ENCODE assay signal across 8 mouse cellular contexts in the genomic region with DNA sequence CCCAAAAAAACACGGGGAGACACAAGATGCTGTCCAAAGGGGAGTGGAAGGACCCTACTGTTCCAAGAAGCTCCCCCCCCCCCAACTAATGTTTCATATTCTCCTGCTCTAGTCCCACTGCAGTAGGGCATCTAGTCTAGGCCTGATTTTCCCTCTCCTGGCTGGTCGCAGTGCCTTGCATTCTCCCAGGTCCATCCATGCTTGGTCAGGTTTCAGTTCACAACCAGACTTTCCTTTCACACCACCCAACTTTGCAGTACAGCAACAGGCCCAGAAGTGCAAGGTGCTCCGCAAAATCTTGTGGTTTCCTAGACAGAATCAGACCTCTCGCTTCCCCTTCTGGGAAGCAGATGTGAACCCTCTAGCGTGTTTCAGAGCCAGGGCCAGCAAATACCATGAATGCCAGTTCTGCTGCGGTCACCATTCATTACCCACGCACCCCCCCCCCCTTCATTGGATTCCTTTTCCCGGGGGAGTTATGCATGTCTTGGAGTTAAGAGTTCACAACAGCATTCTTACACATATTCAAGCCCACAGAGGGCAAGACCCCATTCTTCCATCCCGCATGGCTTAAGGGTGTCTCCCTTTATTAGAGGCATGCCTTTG. TPM values are rescaled to one million over a fixed set of nuclear protein-coding genes. Genes with fewer than 3 reads are reported as not detected.
DNase-seq lines count a peak whose midpoint lies in the region; ATAC-seq and TF ChIP-seq lines count a peak whose summit lies in the region.

No protein-coding gene starts in this region.

- no peak for TF ChIP-seq POLR2A in limb, embryonic 14.5 days (IDR thresholded peaks at IDR 0.05; ENCODE audit: borderline replicate concordance, extremely low read depth, insufficient read depth, insufficient read length)

- H3K9ac ChIP-seq in kidney, embryonic 14.5 days (ENCODE audit: low read depth, low read length): peak overlapping the region; percentile 72; the same call in 1 of the 2 replicates
- H3K9ac ChIP-seq in embryonic facial prominence, embryonic 15.5 days: 0 out of 2 replicates have a peak overlapping the region, but pooled peaks have one; percentile 60
- H3K9ac ChIP-seq in limb, embryonic 14.5 days (ENCODE audit: low read depth, low read length, severe bottlenecking): no peak overlapping the region
- peak overlapping the region; percentile 77; the same call in 1 of the 2 replicates for H3K9ac ChIP-seq in neural tube, embryonic 13.5 days

- no peaks in the 10 kb centered on the region for H3K36me3 ChIP-seq in kidney, embryonic 14.5 days (ENCODE audit: control insufficient read depth, insufficient read depth, low read length)
- H3K36me3 ChIP-seq in embryonic facial prominence, embryonic 15.5 days: no peaks in the 10 kb centered on the region
- H3K36me3 ChIP-seq in limb, embryonic 14.5 days (ENCODE audit: control insufficient read depth, insufficient read depth, low read length): no peaks in the 10 kb centered on the region
- no peaks in the 10 kb centered on the region for H3K36me3 ChIP-seq in neural tube, embryonic 13.5 days

- peaks cover 8% of the 10 kb centered on the region for H3K4me1 ChIP-seq in kidney, embryonic 14.5 days (ENCODE audit: control insufficient read depth, insufficient read depth, low read length)
- peaks cover 16% of the 10 kb centered on the region for H3K4me1 ChIP-seq in embryonic facial prominence, embryonic 15.5 days
- H3K4me1 ChIP-seq in limb, embryonic 14.5 days (ENCODE audit: control insufficient read depth, insufficient read depth, low read length): no peaks in the 10 kb centered on the region; the same call in 1 of the 2 replicates
- H3K4me1 ChIP-seq in neural tube, embryonic 13.5 days (replicated peaks): peaks cover 15% of the 10 kb centered on the region

- WGBS in kidney, embryonic 14.5 days: 45% methylated on average over 9 of the region's 9 CpGs
- 17% methylated on average over 9 of the region's 9 CpGs for WGBS in embryonic facial prominence, embryonic 15.5 days
- WGBS in limb, embryonic 14.5 days: 28% methylated on average over 9 of the region's 9 CpGs
- 39% methylated on average over 9 of the region's 9 CpGs for WGBS in neural tube, embryonic 13.5 days

- no peak for DNase-seq in kidney, adult 11 months
- DNase-seq in limb, embryonic 14.5 days (ENCODE audit: low spot score): peak; percentile 55
- no peak for DNase-seq in thymus, postnatal 4 days
- DNase-seq in frontal cortex, postnatal 36 days (ENCODE audit: low spot score in 2 of 2): no peak
- no peak for DNase-seq in thymus, postnatal 10 days (ENCODE audit: low spot score in 2 of 2)

- peak overlapping the region; percentile 50 for H3K4me3 ChIP-seq in kidney, embryonic 14.5 days (ENCODE audit: low read length)
- H3K4me3 ChIP-seq in embryonic facial prominence, embryonic 15.5 days (replicated peaks): peak overlapping the region; percentile 66
- H3K4me3 ChIP-seq in limb, embryonic 14.5 days (replicated peaks; ENCODE audit: low read length): peak overlapping the region; percentile 53
- H3K4me3 ChIP-seq in neural tube, embryonic 13.5 days: peak overlapping the region; percentile 54

- H3K27ac ChIP-seq in kidney, embryonic 14.5 days (ENCODE audit: low read depth, low read length): peak overlapping the region; percentile 99
- peak overlapping the region; percentile 100 for H3K27ac ChIP-seq in embryonic facial prominence, embryonic 15.5 days (replicated peaks)
- H3K27ac ChIP-seq in limb, embryonic 14.5 days (replicated peaks; ENCODE audit: low read depth, low read length): peak overlapping the region; percentile 97; the same call in 1 of the 2 replicates
- H3K27ac ChIP-seq in neural tube, embryonic 13.5 days (replicated peaks): peak overlapping the region; percentile 95

- no peaks in the 10 kb centered on the region for H3K27me3 ChIP-seq in kidney, embryonic 14.5 days (ENCODE audit: control insufficient read depth, insufficient read depth, low read length)
- H3K27me3 ChIP-seq in embryonic facial prominence, embryonic 15.5 days: no peaks in the 10 kb centered on the region
- H3K27me3 ChIP-seq in limb, embryonic 14.5 days (ENCODE audit: control insufficient read depth, insufficient read depth, low read length): no peaks in the 10 kb centered on the region
- no peaks in the 10 kb centered on the region for H3K27me3 ChIP-seq in neural tube, embryonic 13.5 days

- no peak for ATAC-seq in kidney, embryonic 14.5 days (ENCODE audit: low FRiP score, low TSS enrichment)
- ATAC-seq in embryonic facial prominence, embryonic 15.5 days (ENCODE audit: insufficient number of reproducible peaks, low FRiP score, low TSS enrichment, low read depth): no peak
- no peak for ATAC-seq in limb, embryonic 14.5 days (ENCODE audit: low FRiP score, low read depth)
- no peak for ATAC-seq in neural tube, embryonic 13.5 days (ENCODE audit: low read depth)

- no peaks in the 10 kb centered on the region for H3K9me3 ChIP-seq in kidney, embryonic 14.5 days (ENCODE audit: control insufficient read depth, low read length)
- no peaks in the 10 kb centered on the region for H3K9me3 ChIP-seq in embryonic facial prominence, embryonic 15.5 days (replicated peaks)
- H3K9me3 ChIP-seq in limb, embryonic 14.5 days (ENCODE audit: control insufficient read depth, low read length): no peaks in the 10 kb centered on the region
- no peaks in the 10 kb centered on the region for H3K9me3 ChIP-seq in neural tube, embryonic 13.5 days

- H3K4me2 ChIP-seq in kidney, embryonic 14.5 days (replicated peaks; ENCODE audit: low read depth, low read length): peak overlapping the region; percentile 65
- peak overlapping the region; percentile 81 for H3K4me2 ChIP-seq in embryonic facial prominence, embryonic 15.5 days (replicated peaks)
- H3K4me2 ChIP-seq in limb, embryonic 14.5 days (replicated peaks; ENCODE audit: low read depth, low read length, severe bottlenecking): peak overlapping the region; percentile 57
- H3K4me2 ChIP-seq in neural tube, embryonic 13.5 days: peak overlapping the region; percentile 60

RNA-seq across cellular contexts. Expression of gene Prx, which starts 7.7 kb away (rescaled TPM):
- polyA plus RNA-seq in kidney, embryonic 14.5 days (2014; fragmentation: Nextera tagmentation; extraction: Ambion mirVana): 1.2 and 1.6 TPM in 2 replicates
- 5.1 and 6.7 TPM in 2 replicates for polyA plus RNA-seq in embryonic facial prominence, embryonic 15.5 days (2015; fragmentation: Nextera tagmentation; extraction: Ambion mirVana)
- polyA plus RNA-seq in limb, embryonic 14.5 days (2012; rRNA removed): 6.3 and 6.6 TPM in 2 replicates
- polyA plus RNA-seq in limb, embryonic 14.5 days (2014; fragmentation: Nextera tagmentation; extraction: Ambion mirVana): 2.1 and 2.5 TPM in 2 replicates
- 1.9 TPM in 2 replicates for polyA plus RNA-seq in neural tube, embryonic 13.5 days (2015; fragmentation: Nextera tagmentation; extraction: Ambion mirVana)

RNA-seq across cellular contexts. Expression of gene Hipk4, which starts 16.2 kb away (rescaled TPM):
- 0.80 and 1.1 TPM in 2 replicates for polyA plus RNA-seq in kidney, embryonic 14.5 days (2014; fragmentation: Nextera tagmentation; extraction: Ambion mirVana)
- 0.77 and 1.1 TPM in 2 replicates for polyA plus RNA-seq in embryonic facial prominence, embryonic 15.5 days (2015; fragmentation: Nextera tagmentation; extraction: Ambion mirVana)
- 4.3 and 5.4 TPM in 2 replicates for polyA plus RNA-seq in limb, embryonic 14.5 days (2012; rRNA removed)
- 0.95 and 1.2 TPM in 2 replicates for polyA plus RNA-seq in limb, embryonic 14.5 days (2014; fragmentation: Nextera tagmentation; extraction: Ambion mirVana)
- polyA plus RNA-seq in neural tube, embryonic 13.5 days (2015; fragmentation: Nextera tagmentation; extraction: Ambion mirVana): 0.39 and 0.71 TPM in 2 replicates

RNA-seq across cellular contexts. Expression of gene Sertad1, which starts 20.2 kb away (rescaled TPM):
- polyA plus RNA-seq in kidney, embryonic 14.5 days (2014; fragmentation: Nextera tagmentation; extraction: Ambion mirVana): 35.6 and 43.1 TPM in 2 replicates
- polyA plus RNA-seq in embryonic facial prominence, embryonic 15.5 days (2015; fragmentation: Nextera tagmentation; extraction: Ambion mirVana): 41.7 and 51.6 TPM in 2 replicates
- 23.3 and 28.0 TPM in 2 replicates for polyA plus RNA-seq in limb, embryonic 14.5 days (2012; rRNA removed)
- polyA plus RNA-seq in limb, embryonic 14.5 days (2014; fragmentation: Nextera tagmentation; extraction: Ambion mirVana): 34.2 and 39.4 TPM in 2 replicates
- 12.3 and 14.1 TPM in 2 replicates for polyA plus RNA-seq in neural tube, embryonic 13.5 days (2015; fragmentation: Nextera tagmentation; extraction: Ambion mirVana)

RNA-seq across cellular contexts. Expression of gene Sertad3, which starts 33.3 kb away (rescaled TPM):
- polyA plus RNA-seq in kidney, embryonic 14.5 days (2014; fragmentation: Nextera tagmentation; extraction: Ambion mirVana): 25.1 TPM in 2 replicates
- polyA plus RNA-seq in embryonic facial prominence, embryonic 15.5 days (2015; fragmentation: Nextera tagmentation; extraction: Ambion mirVana): 36.4 and 39.2 TPM in 2 replicates
- 31.3 and 32.1 TPM in 2 replicates for polyA plus RNA-seq in limb, embryonic 14.5 days (2012; rRNA removed)
- polyA plus RNA-seq in limb, embryonic 14.5 days (2014; fragmentation: Nextera tagmentation; extraction: Ambion mirVana): 31.5 and 32.4 TPM in 2 replicates
- 16.7 and 16.8 TPM in 2 replicates for polyA plus RNA-seq in neural tube, embryonic 13.5 days (2015; fragmentation: Nextera tagmentation; extraction: Ambion mirVana)

RNA-seq across cellular contexts. Expression of gene Pld3, which starts 46.1 kb away (rescaled TPM):
- 63.9 and 78.8 TPM in 2 replicates for polyA plus RNA-seq in kidney, embryonic 14.5 days (2014; fragmentation: Nextera tagmentation; extraction: Ambion mirVana)
- polyA plus RNA-seq in embryonic facial prominence, embryonic 15.5 days (2015; fragmentation: Nextera tagmentation; extraction: Ambion mirVana): 121 and 122 TPM in 2 replicates
- 147 and 193 TPM in 2 replicates for polyA plus RNA-seq in limb, embryonic 14.5 days (2012; rRNA removed)
- polyA plus RNA-seq in limb, embryonic 14.5 days (2014; fragmentation: Nextera tagmentation; extraction: Ambion mirVana): 110 and 114 TPM in 2 replicates
- 123 and 128 TPM in 2 replicates for polyA plus RNA-seq in neural tube, embryonic 13.5 days (2015; fragmentation: Nextera tagmentation; extraction: Ambion mirVana)
